Mouse (Mus musculus) hindlimb bud, embryonic 11.5 days (tissue): Measurements from ENCODE around the gene Depp1.

Experiments used
- DNase-seq: peaks from one replicate; pipeline ENCODE4 v3.0.0-alpha.2; 2012; ENCODE audit warnings: low read depth, low spot score; ENCODE audit errors: extremely low spot score

Depp1 gene

GRCm38 (mm10) chr6:116679563-116680288, 29.3 kb downstream of the Depp1 start:
- DNase-seq: no peak

DNA sequence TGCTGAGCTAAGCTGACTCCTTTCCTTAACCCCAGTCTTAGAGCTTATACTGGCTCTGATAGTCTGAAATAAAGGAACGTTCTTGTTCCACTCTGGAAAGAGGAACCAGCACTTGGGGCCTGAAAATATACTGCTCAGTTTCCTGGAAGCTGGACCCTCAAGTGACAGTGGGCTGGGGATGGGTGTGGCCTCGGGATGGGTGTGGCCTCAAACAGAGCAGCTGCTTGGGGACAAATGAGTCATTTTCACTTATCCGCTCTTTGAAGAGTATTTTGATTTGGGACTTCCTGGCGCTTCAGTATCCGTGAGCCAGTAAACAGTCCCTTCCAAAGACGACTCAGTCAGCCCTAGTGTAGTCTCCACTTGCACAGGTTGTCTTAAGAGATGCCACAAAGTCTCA, 31.9 kb downstream of the Depp1 start:
- DNase-seq: no peak

DNA sequence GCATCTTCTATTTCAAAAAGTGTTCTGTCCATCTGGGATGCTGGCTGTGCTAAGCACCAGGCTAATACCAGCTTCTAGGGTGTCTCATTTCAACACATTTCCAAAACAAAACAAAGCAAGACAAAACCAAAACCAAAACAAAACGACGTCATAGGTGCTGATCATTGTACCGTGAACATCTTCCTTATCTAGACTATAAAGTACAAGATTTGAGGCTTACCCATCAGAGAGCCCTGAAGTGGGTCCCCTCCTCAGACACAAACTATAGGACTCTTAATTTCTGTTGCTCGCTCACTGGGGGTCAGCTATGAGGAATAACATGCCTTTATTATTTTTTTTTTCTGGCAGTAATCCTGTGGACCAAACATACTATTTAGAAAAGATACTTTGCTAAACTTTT, 43.2 kb downstream of the Depp1 start:
- DNase-seq: no peak

GRCm38 (mm10) chr6:116694346-116694745, 43.9 kb downstream of the Depp1 start:
- DNase-seq: no peak

DNA sequence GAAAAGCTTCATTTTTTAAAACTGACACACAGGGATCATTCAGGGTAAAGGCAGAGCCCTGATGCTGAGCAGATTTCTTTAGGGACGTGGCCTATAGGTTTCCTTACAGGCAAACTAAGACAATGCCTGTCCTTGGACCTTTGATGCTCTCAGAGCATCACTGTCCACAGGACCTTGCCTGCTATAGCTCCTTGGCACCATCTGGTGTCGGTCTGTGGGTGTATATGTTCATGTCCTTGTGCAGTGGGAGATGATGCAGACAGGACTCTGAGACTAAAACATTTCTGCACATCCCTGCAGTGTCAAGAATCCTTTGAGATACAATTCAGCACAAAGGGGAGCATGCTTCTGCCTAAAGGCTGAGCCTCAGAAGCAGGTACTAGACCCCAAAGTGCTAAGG, 47.0 kb downstream of the Depp1 start:
- no peak for DNase-seq

GRCm38 (mm10) chr6:116697896-116698425, 47.6 kb downstream of the Depp1 start:
- no peak for DNase-seq

DNA sequence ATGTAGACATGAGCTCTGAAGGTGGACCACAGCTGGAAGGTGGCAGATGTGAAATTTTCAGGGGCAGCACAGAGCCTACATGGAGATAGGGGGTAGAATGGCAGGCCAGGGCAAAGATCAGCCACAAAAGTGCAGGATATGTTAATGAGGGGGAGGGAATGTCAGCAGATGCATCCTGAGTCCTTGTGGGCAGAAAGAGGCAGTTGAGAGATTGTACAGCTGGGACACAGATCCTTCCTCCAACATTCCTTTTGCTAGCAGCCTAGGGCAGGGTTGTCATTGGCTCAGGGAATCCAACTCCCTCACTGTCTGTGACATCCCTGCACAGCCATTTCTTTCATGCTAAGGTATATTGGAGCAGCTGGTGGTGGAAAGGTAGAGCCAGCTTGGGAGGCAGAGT, 50.4 kb downstream of the Depp1 start:
- DNase-seq: no peak
